Mouse (Mus musculus) forebrain, embryonic 11.5 days (tissue): ENCODE measurements at regions not wholly inside any gene's neighbourhood (a gene's known extent, or its start where the extent isn't known, plus 50 kb on each side); places are given as distances from the start of the nearest gene placed in this dataset.

Experiments used
- ATAC-seq: fragments of 200-750 bp; cut with Nextera tagmentation; replicated peaks from 2 replicates; pipeline ENCODE4 v1.8.0; 2017; ENCODE audit warnings: moderate TSS enrichment; ENCODE audit not compliant: low FRiP score
- DNase-seq: peaks from one replicate; pipeline ENCODE4 v3.0.0-alpha.2; 2017; ENCODE audit warnings: low spot score
- H3K27ac ChIP-seq: fragments of 300-500 bp; sonication (generic); 2 replicates; pipeline ENCODE4 v1.5.1; 2014; ENCODE audit warnings: low read depth, low read length
- H3K27me3 ChIP-seq: fragments of 300-500 bp; sonication (generic); 2 replicates; pipeline ENCODE4 v1.6.1; 2014; ENCODE audit warnings: mild to moderate bottlenecking, low read length, mixed read lengths; ENCODE audit not compliant: control insufficient read depth, insufficient read depth
- H3K36me3 ChIP-seq: fragments of 300-500 bp; sonication (generic); 2 replicates; pipeline ENCODE4 v1.6.1; 2014; ENCODE audit warnings: mild to moderate bottlenecking, low read length, moderate library complexity, mixed read lengths; ENCODE audit not compliant: control insufficient read depth, insufficient read depth
- H3K4me1 ChIP-seq: fragments of 300-500 bp; sonication (generic); replicated peaks from 2 replicates; pipeline ENCODE4 v1.6.1; 2014; ENCODE audit warnings: low read length, mixed read lengths; ENCODE audit not compliant: control insufficient read depth, insufficient read depth
- H3K4me2 ChIP-seq: fragments of 300-500 bp; sonication (generic); 2 replicates; pipeline ENCODE4 v1.6.1; 2014; ENCODE audit warnings: low read depth, mild to moderate bottlenecking, low read length, moderate library complexity, mixed read lengths; ENCODE audit not compliant: severe bottlenecking
- H3K4me3 ChIP-seq: fragments of 300-500 bp; sonication (generic); 2 replicates; pipeline ENCODE4 v1.5.1; 2014; ENCODE audit warnings: low read depth, low read length
- H3K9ac ChIP-seq: fragments of 300-500 bp; sonication (generic); 2 replicates; pipeline ENCODE4 v1.6.1; 2014; ENCODE audit warnings: low read length
- H3K9me3 ChIP-seq: fragments of 300-500 bp; sonication (generic); 2 replicates; pipeline ENCODE4 v1.6.1; 2016; ENCODE audit warnings: low read length, mixed read lengths; ENCODE audit not compliant: control insufficient read depth
- WGBS: fragments of 180-500 bp; shearing (Covaris S2); extraction: QIAGEN DNeasy Blood & Tissue Kit; methylation state at CpG from one replicate; pipeline ENCODE4 v1.1.7; 2014; 5-methylcytosine and 5-hydroxymethylcytosine counted together

- Histone ChIP-seq H3K9me3 (no peaks in the 10 kb centered on the region), H3K4me2 (no peak overlapping the region), H3K9ac (no peak overlapping the region), H3K4me1 (no peaks in the 10 kb centered on the region), H3K4me3 (no peak overlapping the region), H3K36me3 (no peaks in the 10 kb centered on the region), H3K27ac (no peak overlapping the region), H3K27me3 (peaks cover 30% of the 10 kb centered on the region)
- no peak for ATAC-seq
- no peak for DNase-seq
- WGBS: 57% methylated on average over 5 of the region's 5 CpGs
Measured at GRCm38 (mm10) chrX:99415701-99416100, 55.4 kb downstream of the Pja1 start.

- H3K4me3 ChIP-seq: no peak overlapping the region
- H3K4me1 ChIP-seq: no peaks in the 10 kb centered on the region
- H3K27ac ChIP-seq: no peak overlapping the region
- ATAC-seq (no peak), DNase-seq (no peak)
- H3K4me2 ChIP-seq: no peak overlapping the region
- H3K9me3 ChIP-seq: no peaks in the 10 kb centered on the region
- H3K9ac ChIP-seq: no peak overlapping the region
- H3K36me3 ChIP-seq: no peaks in the 10 kb centered on the region
- WGBS: 86% methylated on average over 3 of the region's 3 CpGs
- H3K27me3 ChIP-seq: peaks cover 29% of the 10 kb centered on the region; the same call in 1 of the 2 replicates
Measured at GRCm38 (mm10) chrX:99410942-99411341, 60.1 kb downstream of the Pja1 start.

DNA sequence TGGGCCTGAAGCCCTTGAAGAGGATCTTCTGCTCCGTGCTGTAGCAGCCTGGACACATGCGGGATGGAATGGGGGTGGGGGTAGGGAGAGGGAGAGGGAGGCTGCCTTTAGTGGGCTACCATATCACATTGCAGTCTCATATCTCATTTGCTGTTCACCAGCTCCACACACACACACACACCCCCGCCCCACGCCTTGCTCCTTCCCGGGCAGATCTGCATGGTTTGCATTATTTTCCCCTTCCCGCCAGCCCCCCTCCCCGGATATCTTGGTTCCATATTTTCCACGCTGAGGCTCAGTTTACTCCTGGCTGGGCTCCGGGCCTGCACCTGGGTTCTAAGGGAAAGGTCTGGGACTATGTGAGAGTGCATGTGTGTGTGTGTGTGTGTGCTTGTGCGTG lies 61.2 kb downstream of the Pja1 start:
- no peak overlapping the region for H3K9ac ChIP-seq
- no peaks in the 10 kb centered on the region for H3K36me3 ChIP-seq
- H3K4me1 ChIP-seq: no peaks in the 10 kb centered on the region
- 76% methylated on average over 10 of the region's 10 CpGs for WGBS
- ATAC-seq: no peak
- no peak for DNase-seq
- H3K4me2 ChIP-seq: no peak overlapping the region
- H3K9me3 ChIP-seq: no peaks in the 10 kb centered on the region
- no peak overlapping the region for H3K27ac ChIP-seq
- no peak overlapping the region for H3K4me3 ChIP-seq
- H3K27me3 ChIP-seq: peaks cover 24% of the 10 kb centered on the region

GRCm38 (mm10) chrX:99409331-99409730 lies 61.7 kb downstream of the Pja1 start:
- WGBS: 69% methylated on average over 5 of the region's 5 CpGs
- H3K27ac ChIP-seq: no peak overlapping the region
- ATAC-seq: no peak
- no peak overlapping the region for H3K9ac ChIP-seq
- no peak overlapping the region for H3K4me2 ChIP-seq
- no peak for DNase-seq
- H3K4me3 ChIP-seq: no peak overlapping the region
- H3K27me3 ChIP-seq: peaks cover 24% of the 10 kb centered on the region
- no peaks in the 10 kb centered on the region for H3K36me3 ChIP-seq
- H3K9me3 ChIP-seq: no peaks in the 10 kb centered on the region
- no peaks in the 10 kb centered on the region for H3K4me1 ChIP-seq

GRCm38 (mm10) chrX:99408804-99409203 lies 62.3 kb downstream of the Pja1 start:
- Histone ChIP-seq H3K9ac (no peak overlapping the region), H3K27me3 (peaks cover 23% of the 10 kb centered on the region), H3K27ac (no peak overlapping the region), H3K4me1 (no peaks in the 10 kb centered on the region), H3K4me3 (no peak overlapping the region), H3K36me3 (no peaks in the 10 kb centered on the region), H3K9me3 (no peaks in the 10 kb centered on the region), H3K4me2 (no peak overlapping the region)
- WGBS: 62% methylated on average over 6 of the region's 6 CpGs
- DNase-seq (no peak), ATAC-seq (no peak)

DNA sequence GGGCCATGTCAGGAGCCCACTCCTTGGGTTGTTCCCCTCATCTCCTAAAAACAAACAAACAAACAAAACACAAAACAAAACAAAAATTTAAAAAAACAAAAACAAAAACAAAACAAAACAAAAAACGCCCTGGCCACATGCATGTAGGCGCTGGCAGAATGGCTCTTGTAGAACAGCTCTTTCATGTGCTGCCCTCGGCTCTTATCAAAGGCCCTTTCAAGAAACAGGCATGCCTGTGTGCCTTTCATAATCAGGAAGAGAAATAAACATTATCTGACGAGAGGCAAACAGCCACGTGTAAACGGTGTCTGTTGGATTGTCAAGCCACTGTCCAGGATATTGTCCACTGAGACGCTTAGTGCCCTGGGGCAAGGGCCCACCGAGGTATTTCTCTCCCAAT lies 65.2 kb downstream of the Pja1 start:
- Histone ChIP-seq H3K4me3 (no peak overlapping the region), H3K9me3 (no peaks in the 10 kb centered on the region), H3K4me1 (no peaks in the 10 kb centered on the region), H3K36me3 (no peaks in the 10 kb centered on the region), H3K9ac (no peak overlapping the region), H3K27me3 (peaks cover 15% of the 10 kb centered on the region), H3K4me2 (no peak overlapping the region), H3K27ac (no peak overlapping the region)
- 58% methylated on average over 8 of the region's 8 CpGs for WGBS
- no peak for ATAC-seq
- no peak for DNase-seq

DNA sequence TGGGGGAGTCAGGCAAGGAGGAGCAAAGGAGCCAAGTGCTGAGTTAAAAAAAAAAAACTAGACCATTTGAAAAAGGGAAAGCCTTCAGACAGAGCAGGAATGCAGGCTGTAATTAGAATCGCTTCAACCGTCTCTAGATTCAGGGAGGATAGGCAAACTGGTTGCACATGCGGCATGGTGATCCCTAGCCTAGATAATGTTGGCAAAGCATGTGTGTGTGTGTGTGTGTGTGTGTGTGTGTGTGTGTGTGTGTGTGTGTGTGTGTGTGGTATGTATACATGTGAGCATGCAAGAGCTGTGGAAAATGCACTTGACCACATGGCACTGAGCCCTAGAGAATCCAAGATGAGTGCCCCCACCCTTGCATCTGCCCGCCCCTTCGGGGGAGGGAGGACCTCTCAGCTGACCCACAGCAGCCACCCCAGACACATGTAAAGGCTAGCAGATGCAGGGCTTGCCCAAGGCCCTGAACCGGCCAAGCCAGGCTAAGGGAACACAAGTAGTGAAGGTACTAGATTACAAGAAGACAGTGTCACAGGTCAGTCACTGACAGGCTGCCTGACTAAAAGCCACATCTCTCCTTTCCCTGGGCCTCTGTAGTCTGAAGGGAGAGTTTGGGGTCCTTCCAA lies 67.4 kb downstream of the Pja1 start:
- no peak overlapping the region for H3K4me3 ChIP-seq
- H3K9ac ChIP-seq: no peak overlapping the region
- H3K4me2 ChIP-seq: no peak overlapping the region
- WGBS: 50% methylated on average over 5 of the region's 6 CpGs
- no peaks in the 10 kb centered on the region for H3K36me3 ChIP-seq
- H3K4me1 ChIP-seq: no peaks in the 10 kb centered on the region
- no peak for ATAC-seq
- H3K27ac ChIP-seq: no peak overlapping the region
- DNase-seq: no peak
- H3K9me3 ChIP-seq: no peaks in the 10 kb centered on the region
- H3K27me3 ChIP-seq: peaks cover 15% of the 10 kb centered on the region

GRCm38 (mm10) chrX:99402841-99403520 lies 68.1 kb downstream of the Pja1 start:
- H3K4me3 ChIP-seq: no peak overlapping the region
- H3K36me3 ChIP-seq: no peaks in the 10 kb centered on the region
- no peak overlapping the region for H3K4me2 ChIP-seq
- 42% methylated on average over 9 of the region's 9 CpGs for WGBS
- peaks cover 11% of the 10 kb centered on the region for H3K27me3 ChIP-seq
- peak; percentile 69 for DNase-seq
- no peak for ATAC-seq
- H3K4me1 ChIP-seq: no peaks in the 10 kb centered on the region
- H3K9ac ChIP-seq: no peak overlapping the region
- H3K27ac ChIP-seq: no peak overlapping the region
- no peaks in the 10 kb centered on the region for H3K9me3 ChIP-seq

GRCm38 (mm10) chrX:99397344-99397743 lies 73.7 kb downstream of the Pja1 start:
- peaks cover 18% of the 10 kb centered on the region for H3K27me3 ChIP-seq
- H3K27ac ChIP-seq: no peak overlapping the region
- DNase-seq (no peak), ATAC-seq (no peak)
- whole genome bisulfite sequencing: 62% methylated on average over 8 of the region's 8 CpGs
- no peak overlapping the region for H3K4me2 ChIP-seq
- H3K4me1 ChIP-seq: no peaks in the 10 kb centered on the region
- H3K9ac ChIP-seq: no peak overlapping the region
- H3K4me3 ChIP-seq: no peak overlapping the region
- H3K9me3 ChIP-seq: no peaks in the 10 kb centered on the region
- no peaks in the 10 kb centered on the region for H3K36me3 ChIP-seq
